Mouse (Mus musculus) 3T3-L1 (cell line): Measurements from ENCODE around the gene Rbks.
A peak's percentile ranks its signal among the peaks of the same experiment; 100 is the strongest.

ENCODE experiments used
- DNase-seq: peaks from one replicate; pipeline ENCODE4 v3.0.0-alpha.2; 2015; ENCODE audit warnings: low read depth, low spot score

Gene Rbks

DNA sequence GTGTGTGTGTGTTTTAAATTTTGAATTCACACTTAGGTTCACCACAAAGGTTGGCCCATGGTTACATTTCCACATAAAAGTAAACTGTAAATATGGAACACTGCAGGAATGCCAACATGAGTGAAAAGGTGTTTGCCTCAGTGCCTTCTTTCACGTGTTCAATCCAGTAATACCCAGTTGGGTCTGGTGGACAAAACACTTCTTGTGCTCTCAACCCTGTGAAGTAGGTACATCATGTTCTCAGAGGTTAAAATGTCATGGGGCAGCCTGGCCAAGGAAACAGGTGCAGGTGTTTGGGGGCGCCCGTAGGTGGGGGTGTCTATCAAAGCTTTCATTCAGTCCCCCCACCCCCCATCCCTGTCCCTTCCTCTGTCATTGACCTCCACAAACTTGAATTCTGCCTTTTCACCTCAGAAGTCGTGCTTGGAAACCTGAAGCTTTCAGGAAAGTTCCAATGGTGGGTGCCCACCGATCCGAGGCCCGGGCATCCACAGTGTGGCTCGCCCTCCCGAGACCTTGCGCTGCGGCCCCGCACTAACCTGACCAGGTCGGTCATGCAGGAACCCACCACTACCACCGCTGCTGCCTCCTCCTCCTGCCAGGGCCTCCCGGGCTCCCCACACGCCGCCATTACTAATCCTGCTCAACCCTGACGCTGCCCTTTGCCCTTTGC is at the start of gene Rbks:
Gene Rbks, minus strand, starts transcription at position 657 of the 673 bp plus-strand sequence.
- DNase-seq = peak; percentile 13

DNA sequence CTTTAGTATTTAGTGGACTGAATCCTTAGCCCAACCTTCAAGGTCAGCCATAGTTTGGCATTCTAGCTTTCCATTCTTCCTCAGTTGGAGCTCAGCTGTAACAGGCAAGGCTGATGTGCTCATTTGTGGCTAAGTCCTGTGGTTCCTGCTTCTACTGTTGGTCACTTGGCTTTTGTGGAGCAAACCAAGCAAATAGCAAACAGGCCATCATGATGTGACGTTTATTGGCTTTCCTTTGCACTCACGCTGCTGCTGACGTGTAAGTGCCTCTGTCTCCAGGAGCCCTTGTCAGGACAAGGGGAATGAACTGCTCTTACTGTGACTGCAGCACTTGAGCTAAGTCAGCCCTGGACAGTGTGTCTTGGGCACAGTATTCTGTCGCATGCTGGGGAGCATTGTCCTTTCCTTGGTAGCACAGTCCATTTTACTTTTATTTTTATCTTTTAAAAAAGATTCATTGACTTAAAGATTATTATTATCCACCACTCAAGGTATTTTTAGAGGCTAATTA is 45.1 kb upstream of the Rbks start:
- no peak for DNase-seq

DNA sequence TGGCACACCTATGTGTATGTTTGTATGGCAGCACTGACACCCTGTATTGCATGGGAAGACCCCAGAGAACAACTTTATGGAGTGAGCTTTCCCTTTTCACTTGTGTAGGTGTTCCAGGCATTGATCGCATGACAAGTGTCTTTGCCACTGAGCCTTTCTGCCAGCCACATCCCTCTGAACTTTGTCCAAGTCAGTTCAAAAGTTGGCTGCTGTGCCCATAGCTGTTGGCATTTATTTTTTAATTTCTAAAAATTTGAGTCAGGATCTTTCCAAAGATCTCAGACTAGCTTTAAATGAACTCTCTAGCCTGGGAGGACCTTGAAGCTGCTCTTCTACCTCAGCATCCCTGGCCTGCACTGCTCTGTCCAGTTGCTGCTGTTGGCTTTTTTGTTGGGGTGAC is 44.5 kb upstream of the Rbks start:
- no peak for DNase-seq

DNA sequence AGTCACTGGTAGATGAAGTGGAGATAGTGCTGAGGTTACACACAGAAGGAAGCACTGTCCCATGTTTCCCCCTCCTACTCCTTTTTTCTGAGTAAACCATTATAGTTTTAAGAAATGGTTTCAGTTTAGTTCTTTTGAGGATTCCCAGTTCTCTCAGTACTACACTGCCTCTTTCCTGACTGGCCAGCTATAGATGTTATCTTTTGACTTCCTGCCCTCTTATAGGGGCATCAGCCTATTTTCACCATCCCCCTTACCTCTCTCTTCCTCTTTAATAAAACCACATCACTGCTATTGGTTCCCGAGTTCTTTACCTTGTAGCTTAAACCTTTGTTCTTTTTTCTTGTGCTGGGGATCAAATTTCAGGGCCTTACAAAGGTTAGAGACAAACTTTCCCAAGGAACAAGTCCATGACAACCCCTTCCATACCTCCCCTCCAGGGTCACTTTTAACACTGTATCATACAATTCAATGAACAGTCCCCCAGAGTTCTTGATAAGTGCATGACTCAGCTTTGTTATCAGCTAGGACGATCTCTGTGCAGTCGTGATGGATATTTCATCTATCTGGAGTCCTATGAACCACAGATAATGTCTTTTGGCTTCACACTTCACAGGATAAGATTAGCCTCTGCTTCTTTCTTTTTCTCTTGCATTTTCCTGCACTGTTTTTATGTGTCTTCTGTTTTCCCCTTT is 35.4 kb upstream of the Rbks start:
- peak; percentile 26 for DNase-seq

DNA sequence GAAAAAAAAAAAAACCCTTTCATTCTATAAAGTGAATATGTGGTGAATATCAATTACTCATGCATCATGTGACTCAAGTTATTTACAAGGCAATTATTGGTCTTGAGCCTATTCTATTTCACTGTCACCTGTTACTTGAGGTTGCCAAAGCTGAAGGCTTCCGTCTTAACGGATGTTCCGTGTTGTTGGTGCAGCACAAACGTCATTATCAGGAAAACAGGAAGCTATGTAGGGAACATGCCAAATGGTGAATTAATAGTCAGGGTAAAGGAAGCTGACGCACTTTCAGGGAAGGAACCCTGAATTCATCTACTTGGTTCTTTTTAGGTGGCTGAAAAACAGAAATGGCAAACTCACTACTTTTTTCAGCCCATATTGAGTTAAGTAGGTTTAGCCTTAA is 30.0 kb upstream of the Rbks start:
- DNase-seq = no peak

DNA sequence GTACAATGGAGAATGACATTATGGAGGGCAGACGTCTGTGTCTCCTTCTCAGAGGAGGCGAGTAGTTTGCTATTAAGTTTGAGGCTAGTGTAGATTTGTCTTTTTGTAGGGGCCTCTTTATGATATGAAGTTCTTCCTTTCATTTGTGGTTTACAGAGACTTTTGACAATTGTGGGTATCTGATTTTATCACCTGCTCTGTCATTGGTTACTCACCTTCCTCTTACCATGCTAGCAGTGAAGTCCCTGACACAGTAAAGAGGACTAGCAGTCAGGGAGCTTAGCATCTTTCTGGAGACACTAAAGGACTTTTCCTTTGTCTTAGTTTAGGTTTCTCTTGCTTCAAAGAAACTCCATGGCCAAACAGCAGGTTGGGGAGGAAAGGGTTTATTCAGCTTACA is 28.5 kb upstream of the Rbks start:
- DNase-seq = no peak

DNA sequence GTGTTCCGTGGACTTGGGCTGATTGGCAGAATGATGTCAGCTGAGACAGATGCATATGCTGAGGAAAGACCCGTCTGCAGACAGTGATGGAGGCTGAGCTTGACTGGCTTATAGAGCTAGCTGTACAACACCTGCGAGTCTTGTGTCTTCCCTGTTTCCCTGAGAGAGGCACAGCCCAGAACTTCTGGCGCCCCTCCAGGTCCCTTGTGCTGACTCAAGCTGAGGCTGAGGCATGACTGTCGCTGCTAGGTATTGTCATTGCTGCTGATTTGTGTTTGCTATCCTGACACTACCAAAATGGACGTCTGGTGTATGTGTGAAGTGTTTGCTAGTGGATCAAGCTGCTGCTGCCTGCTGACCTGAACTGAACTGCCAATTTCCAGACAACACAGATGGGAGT is 27.1 kb upstream of the Rbks start:
- peak; percentile 56 for DNase-seq

DNA sequence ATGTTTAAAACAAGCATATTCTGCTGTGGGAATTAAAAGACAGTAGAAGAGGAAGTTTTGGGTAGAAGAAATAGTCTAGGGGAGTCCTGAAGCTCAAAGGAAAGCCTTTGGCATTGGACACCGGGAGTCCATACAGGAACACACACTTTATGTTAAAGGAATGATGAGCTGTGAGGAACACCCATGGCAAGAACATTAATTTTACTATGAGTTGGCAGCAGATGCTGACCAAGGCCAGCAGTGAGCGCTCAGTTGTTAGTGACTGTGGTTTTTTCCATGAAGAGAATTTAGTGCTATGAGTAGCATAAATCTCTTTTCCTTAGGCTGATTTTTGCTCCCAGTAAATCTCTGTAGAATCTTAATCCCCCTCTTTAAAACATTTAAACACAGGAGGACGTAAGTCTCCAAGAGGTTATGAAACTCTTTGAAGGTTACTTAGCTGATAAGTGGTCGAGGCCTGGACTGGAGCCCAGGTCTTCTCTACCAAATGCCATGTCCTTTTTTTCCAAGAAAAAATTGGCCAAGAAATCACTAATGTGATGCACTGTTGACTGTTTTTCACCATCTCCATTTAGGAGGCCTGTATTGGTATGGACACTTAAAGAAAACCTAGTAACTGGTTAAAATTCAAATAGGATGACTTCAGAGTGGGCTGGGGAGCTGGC is 18.2 kb upstream of the Rbks start:
- peak; percentile 55 for DNase-seq

DNA sequence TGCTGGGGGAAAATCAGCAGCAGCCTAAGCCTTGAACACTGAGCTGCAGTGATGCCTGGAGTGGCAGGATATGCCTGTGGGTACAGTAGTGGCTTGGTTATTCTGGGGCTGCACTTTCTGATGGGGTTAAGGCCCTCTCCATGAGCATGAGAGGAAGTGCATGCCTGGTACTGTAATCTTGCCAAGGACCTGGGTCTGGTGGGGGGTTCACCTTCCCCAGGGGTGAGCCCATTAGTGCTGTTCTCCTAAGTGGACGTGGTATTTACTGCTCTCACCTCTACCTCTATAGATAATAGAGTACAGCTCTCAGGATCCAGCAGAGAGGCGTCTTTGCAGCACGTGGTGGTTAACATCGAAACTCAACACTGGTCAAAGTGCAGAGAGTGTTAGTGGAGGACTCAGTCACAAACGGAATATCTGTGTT is 16.4 kb upstream of the Rbks start:
- DNase-seq = no peak

DNA sequence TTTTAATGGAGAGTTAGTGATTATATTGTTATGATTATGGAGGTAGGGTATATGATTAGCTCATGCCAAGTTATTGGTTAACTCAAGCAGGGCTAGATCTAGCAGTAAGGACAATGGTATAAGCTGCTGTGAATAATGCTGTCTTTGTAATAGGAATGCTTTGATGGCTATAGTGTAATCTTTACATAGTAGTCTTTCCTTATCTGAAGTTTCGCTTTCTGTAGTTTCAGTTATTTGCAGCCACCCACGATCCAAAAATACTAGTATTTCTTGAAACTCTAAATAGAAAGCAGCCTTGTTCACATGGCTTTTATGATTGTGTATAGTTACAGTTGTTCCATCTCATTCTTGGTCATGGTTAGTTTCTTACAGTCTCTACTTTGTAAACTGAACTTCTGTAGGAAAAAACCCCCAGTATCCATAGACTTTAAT is 15.9 kb upstream of the Rbks start:
- DNase-seq = no peak

DNA sequence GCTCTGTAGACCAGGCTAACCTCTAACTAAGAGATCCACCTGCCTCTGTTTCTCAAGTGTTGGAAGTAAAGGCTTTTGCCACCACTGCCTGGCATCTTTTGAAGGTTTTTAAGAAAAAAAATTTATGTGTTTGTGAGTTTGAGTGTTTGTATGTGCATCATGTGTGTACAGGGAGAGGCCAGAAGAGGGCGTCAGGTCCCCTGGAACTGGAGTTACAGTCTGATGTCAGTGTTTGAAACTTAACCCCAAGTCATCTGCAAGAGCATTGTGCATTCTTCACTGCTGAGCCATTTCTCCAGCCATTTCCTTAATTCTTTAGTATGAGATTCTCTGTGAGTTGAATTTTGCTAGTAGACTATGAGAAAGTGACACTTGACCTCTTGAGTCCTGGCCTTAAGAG is 12.0 kb upstream of the Rbks start:
- peak; percentile 60 for DNase-seq

DNA sequence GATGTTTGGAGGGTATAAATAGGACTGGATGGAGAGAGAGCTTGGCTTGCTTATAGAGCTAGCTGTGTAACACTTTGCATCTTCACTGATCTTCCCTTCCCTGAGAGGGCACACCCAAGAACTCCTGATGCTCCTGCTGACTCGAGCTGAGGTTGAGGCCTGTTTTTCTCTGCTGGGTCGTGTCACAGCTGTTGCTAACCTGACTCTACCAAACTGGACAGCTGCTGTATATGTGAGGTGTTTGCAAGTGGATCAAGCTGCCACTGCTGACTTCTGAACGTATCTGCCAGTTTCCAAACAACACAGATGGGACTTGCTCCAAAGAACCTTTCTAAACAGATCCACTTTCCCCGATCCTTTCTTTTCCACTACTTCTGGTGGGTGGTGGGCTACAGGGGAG is 9.4 kb upstream of the Rbks start:
- DNase-seq = no peak

DNA sequence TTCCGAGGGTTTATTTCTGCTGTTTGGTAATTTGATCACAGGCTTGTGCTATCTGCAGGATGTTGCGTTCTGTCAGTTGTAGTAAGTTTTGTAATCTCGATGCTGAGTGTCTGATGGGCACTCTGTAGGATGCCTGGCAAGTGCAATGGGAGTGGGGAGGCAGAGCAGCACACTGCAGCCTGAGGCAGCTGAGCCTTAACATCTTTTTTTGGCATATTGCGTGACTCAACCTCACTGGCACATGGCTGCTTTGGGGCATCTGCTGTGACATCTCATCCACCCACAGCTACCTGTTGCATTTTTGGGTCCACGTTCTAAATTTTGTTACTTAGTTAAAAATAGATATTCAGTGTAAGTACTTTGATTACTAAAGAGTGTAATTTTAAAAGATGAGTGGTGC is 7.5 kb upstream of the Rbks start:
- no peak for DNase-seq

DNA sequence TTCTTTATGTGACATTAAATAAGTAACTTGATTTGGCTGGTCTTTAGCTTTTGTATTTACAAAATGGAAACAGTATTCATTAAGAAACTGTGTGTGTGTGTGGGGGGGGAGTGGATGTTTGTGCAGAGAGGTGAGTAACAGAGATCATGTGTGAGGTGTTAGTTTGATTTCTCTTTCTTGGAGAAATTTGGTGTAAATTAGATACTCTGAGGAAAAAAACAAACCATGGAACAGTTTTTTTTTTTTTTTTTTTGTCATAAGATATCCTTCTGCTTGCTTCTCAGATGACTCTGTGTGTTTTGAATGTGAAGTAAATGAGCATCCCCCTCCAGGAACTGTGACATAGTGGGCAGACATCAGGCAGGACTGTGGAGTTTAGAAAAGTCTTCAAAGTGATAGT is 2.0 kb upstream of the Rbks start:
- no peak for DNase-seq

DNA sequence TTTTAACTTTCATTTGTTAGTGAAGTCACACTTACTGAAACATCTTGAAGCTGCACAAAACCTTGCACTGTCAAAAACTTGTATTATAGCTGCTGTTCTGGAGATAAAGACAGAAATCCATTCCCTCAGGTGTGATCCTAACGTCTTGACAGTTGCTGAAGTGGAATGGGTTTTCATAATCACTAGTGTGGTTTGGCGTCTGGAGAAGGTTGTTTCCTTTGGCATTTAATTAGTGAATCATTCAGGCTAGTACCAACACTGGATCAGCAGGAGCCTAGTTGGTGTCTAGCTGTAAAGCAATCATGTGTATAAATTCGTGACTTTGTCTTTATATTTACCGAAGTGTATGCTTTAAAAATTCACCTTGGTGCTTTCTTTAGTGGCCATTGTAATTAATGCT is 1.5 kb upstream of the Rbks start:
- peak; percentile 58 for DNase-seq

DNA sequence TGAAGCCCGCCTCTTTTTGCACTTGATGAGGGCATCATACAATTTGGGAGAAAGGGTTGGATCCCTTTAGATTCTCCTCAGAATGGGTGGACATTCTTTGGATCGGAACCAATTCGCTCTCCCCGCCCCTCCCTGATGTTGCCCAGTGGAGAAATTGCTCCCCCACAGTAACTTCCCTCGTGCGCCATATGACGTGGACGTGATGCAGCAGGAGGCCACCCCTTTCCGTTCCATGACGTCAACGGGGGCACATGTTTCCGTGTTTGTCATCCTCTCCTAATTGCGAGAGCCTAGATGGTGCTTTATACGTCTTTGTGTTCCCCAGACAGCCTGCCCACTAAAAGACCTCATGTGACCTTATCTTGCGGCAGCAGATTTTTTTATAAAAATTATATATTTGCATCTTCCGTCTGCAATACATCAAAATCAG is 885 bp upstream of the Rbks start:
- DNase-seq = peak; percentile 91

DNA sequence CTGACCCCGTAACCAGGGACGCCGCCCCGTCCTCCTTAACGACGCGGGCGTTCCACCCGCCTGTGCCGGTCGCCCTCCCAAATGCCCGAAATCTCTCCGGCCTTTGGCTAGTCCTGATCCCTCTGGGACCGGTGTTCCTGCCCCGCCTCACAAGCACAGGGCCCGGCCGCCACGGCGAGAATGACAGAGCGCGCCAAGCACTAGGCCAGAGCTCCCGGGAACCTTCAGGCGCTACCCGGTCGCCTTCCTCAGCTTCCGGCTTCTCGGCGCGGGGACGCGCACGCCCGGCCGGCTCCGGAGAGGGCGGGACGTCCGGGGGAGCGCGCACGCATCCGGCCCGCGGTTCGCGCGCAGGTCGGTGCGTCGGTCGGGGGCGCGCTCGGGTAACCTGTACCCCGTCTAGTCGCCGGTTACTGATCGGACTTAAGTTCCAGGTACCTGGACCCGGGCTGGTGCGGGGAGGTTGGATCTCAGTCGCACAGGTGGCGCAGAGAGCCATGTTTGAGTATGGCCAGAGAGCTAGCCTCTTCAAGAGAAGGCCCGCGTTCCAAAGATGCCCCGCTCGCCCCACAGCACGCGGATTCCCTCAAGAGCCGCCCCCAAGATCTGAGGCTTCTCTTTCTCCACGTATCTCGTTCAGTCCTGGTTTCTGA is 343 bp upstream of the Rbks start, which contains the start of gene Babam2:
Gene Babam2, plus strand, starts transcription at position 41 of the 653 bp plus-strand sequence.
- peak; percentile 79 for DNase-seq

DNA sequence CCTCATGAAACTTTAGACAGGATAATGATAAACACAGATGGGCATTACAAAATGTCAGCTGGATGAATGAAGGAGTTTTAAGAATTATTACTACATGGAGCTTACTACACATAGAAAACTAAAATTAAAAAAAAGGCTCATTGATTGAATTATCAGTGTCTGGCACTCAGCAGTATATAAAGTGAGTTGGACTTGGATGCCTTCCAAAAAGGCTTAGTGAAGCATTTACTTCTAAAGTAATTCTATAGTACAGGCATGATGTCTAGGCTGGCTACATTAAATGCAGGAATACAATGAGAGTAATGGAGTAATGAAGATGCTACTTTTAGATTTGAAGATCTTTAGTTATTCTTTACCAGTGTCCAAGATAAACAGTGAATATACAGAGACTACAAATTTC is 4.2 kb downstream of the Rbks start:
- DNase-seq = no peak

DNA sequence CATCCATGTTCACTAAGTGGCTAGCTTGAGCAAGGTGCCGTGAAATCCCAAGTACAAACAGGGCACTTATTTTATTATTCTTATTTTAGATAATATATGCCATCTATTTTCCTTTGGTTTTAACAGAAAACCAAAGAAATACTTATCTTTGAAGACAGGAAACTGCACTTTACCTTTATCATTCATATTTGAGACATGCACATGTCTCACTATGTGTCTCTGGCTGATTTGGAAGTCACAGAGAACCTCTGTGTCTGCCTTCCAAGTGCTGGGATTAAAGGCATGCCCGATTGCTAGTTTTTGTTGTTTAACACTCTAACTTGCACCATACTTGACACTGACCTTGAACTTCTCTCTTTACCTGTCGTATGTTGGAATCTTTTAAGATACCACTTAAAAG is 9.5 kb downstream of the Rbks start:
- no peak for DNase-seq

DNA sequence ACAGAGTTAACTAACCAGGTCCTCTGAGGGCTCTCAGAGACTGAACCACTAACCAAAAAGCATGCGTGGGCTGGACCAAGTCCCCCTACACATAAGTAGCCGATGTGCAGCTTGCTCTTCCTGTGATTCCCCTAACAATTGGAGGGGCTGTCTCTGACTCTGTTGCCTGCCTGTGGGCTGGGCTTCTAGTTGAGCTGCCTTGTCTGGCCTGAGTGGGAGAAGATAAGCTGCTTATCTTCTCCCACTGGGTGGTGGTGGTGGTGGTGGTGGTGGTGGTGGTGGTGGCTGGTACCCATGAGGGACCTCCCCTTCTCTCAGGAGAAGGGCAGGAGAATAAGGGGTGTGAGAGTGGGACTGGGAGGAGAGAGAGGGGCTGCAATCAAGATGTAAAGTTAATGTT is 11.4 kb downstream of the Rbks start:
- DNase-seq = no peak

DNA sequence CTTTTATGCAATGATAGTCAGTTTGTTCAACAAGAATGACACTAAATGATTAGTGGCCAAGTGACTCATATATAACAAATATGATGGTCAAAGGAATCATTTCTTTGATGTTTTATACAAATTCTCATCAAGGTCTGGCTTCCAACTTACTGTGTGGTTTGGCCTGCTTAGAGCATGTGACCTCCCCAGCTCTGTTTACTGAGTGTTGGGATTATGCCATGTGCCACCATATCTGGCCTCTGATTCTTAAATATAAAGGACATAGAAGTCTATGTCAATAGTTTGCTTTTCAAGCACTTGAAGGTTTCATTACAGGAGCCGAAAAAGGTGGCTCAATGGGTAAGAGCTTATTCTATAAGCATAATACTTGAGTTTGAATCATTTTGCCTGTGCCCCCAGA is 15.1 kb downstream of the Rbks start:
- DNase-seq = peak; percentile 19

DNA sequence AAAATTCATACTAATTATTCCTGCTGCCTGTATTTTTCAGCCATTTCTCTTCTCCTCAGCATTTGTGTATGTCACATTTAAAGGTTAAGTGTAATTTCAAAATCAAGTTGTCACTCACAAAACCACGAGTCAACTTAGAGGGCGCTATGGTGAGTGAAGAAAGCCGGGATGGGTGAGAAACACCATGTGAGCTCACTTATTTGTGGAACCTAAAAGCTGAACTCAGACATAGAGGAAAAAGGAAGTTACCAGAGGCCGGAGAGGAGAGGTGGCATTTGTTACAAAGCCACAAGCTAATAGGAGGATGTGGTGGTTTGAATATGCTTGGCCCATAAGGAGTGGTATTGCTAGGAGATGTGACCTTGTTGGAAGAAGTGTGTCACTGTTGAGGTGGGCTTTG is 17.2 kb downstream of the Rbks start:
- DNase-seq = no peak
